In genomic region chr6:142649331-142649730, GRCm38 (mm10) we compare ENCODE assay signal across 19 mouse cellular contexts. TPM values are rescaled to one million over a fixed set of nuclear protein-coding genes. Genes with fewer than 3 reads are reported as not detected.
A peak's percentile ranks its signal among the peaks of the same experiment; 100 is the strongest.
DNase-seq lines count a peak whose midpoint lies in the region; ATAC-seq and TF ChIP-seq lines count a peak whose summit lies in the region.
"Had no signal": no experiment of that assay in that cellular context is flagged by ENCODE, and none has a peak within 500 bp of the region (broad histone marks: within the 10 kb centered on the region; RNA-seq: fewer than 3 reads in every experiment).

No protein-coding gene starts in this region.

- no peaks in the 10 kb centered on the region for H3K4me1 ChIP-seq in heart, adult 2 months (ENCODE audit: control insufficient read depth, insufficient read depth, low read length)
- H3K4me1 ChIP-seq in kidney, adult 2 months (ENCODE audit: control insufficient read depth, insufficient read depth, low read length), result no peaks in the 10 kb centered on the region
- no peaks in the 10 kb centered on the region for H3K4me1 ChIP-seq in kidney, embryonic 14.5 days (ENCODE audit: control insufficient read depth, insufficient read depth, low read length)
- H3K4me1 ChIP-seq in brown adipose tissue, adult 24 weeks (ENCODE audit: control insufficient read depth, insufficient read depth, insufficient read length, low read length), result no peaks in the 10 kb centered on the region
- H3K4me1 ChIP-seq: embryonic facial prominence, embryonic 12.5 days; heart, embryonic 15.5 days; hindbrain, embryonic 13.5 days had no signal

- no peak for TF ChIP-seq CTCF in heart, adult 2 months (IDR thresholded peaks at IDR 0.05)
- TF ChIP-seq CTCF in kidney, adult 2 months (conservative IDR thresholded peaks at IDR 0.05; ENCODE audit: insufficient read depth, insufficient read length, low read depth, low read length), result no peak

- H3K4me3 ChIP-seq in heart, adult 2 months, result no peak overlapping the region
- no peak overlapping the region for H3K4me3 ChIP-seq in kidney, adult 2 months (ENCODE audit: insufficient read depth, low read depth, low read length)
- no peak overlapping the region for H3K4me3 ChIP-seq in kidney, embryonic 14.5 days (ENCODE audit: low read length)
- H3K4me3 ChIP-seq in brown adipose tissue, adult 24 weeks (ENCODE audit: insufficient read depth, low read depth, low read length), result no peak overlapping the region
- H3K4me3 ChIP-seq: embryonic facial prominence, embryonic 12.5 days; forebrain, embryonic 15.5 days; heart, embryonic 15.5 days; hindbrain, embryonic 13.5 days had no signal

- intact Hi-C loops in heart, adult 2 months (cut with DNase I), result loop anchor here (5.0 kb wide), 1 partner anchor 42 kb away; no protein-coding TSS in a partner anchor
- intact Hi-C loops in heart, postnatal 36 days (cut with DNase I), result no loop called here

- H3K27ac ChIP-seq in heart, adult 2 months, result peak overlapping the region; percentile 22
- H3K27ac ChIP-seq in kidney, adult 2 months (ENCODE audit: insufficient read depth, low read depth, low read length), result peak overlapping the region; percentile 60
- H3K27ac ChIP-seq in kidney, embryonic 14.5 days (ENCODE audit: low read depth, low read length), result no peak overlapping the region
- peak overlapping the region; percentile 68 for H3K27ac ChIP-seq in brown adipose tissue, adult 24 weeks (replicated peaks; ENCODE audit: low read depth, low read length)
- H3K27ac ChIP-seq: embryonic facial prominence, embryonic 12.5 days; forebrain, embryonic 15.5 days; heart, embryonic 15.5 days; hindbrain, embryonic 13.5 days; hindbrain, postnatal 0 days had no signal

- ATAC-seq in kidney, embryonic 14.5 days (ENCODE audit: low FRiP score, low TSS enrichment), result no peak
- ATAC-seq: forebrain, embryonic 15.5 days; hindbrain, postnatal 0 days had no signal

- peak; percentile 20 for DNase-seq in adrenal gland, postnatal 14 days
- DNase-seq in adrenal gland, adult 18-20 months (ENCODE audit: low spot score in 2 of 2), result no peak
- peak in 1 of 2 experiments; percentile 23 for DNase-seq in heart, adult 2 months
- no peak for DNase-seq in heart, postnatal 36 days
- peak; percentile 28 for DNase-seq in kidney, adult 2 months
- DNase-seq: cerebellum, adult 11-12 months; cerebellum, adult 9-10 months; cerebellum, postnatal 25 days; gastrocnemius, postnatal 10 days; kidney, adult 11 months had no signal

- no peaks in the 10 kb centered on the region for H3K9me3 ChIP-seq in kidney, embryonic 14.5 days (ENCODE audit: control insufficient read depth, low read length)
- H3K9me3 ChIP-seq: embryonic facial prominence, embryonic 12.5 days; forebrain, embryonic 15.5 days; heart, embryonic 15.5 days; hindbrain, embryonic 13.5 days had no signal

- no peak; the same call in 1 of the 2 replicates for TF ChIP-seq POLR2A in heart, adult 2 months (IDR thresholded peaks at IDR 0.05; ENCODE audit: insufficient read depth, low read depth, low read length)
- TF ChIP-seq POLR2A in kidney, adult 2 months (IDR thresholded peaks at IDR 0.05; ENCODE audit: low read depth, low read length), result no peak

- no peak overlapping the region for H3K4me2 ChIP-seq in kidney, embryonic 14.5 days (replicated peaks; ENCODE audit: low read depth, low read length)
- H3K4me2 ChIP-seq: embryonic facial prominence, embryonic 12.5 days; forebrain, embryonic 15.5 days; heart, embryonic 15.5 days; hindbrain, embryonic 13.5 days had no signal

- H3K36me3 ChIP-seq in heart, adult 2 months (ENCODE audit: control insufficient read depth, insufficient read depth, low read length), result peaks cover 2% of the 10 kb centered on the region
- H3K36me3 ChIP-seq in kidney, adult 2 months (ENCODE audit: control insufficient read depth, insufficient read depth, low read length), result no peaks in the 10 kb centered on the region
- H3K36me3 ChIP-seq in kidney, embryonic 14.5 days (ENCODE audit: control insufficient read depth, insufficient read depth, low read length), result no peaks in the 10 kb centered on the region
- H3K36me3 ChIP-seq: embryonic facial prominence, embryonic 12.5 days; forebrain, embryonic 15.5 days; hindbrain, embryonic 13.5 days had no signal

- H3K27me3 ChIP-seq in heart, adult 2 months (ENCODE audit: control insufficient read depth, insufficient read depth, low read length), result no peaks in the 10 kb centered on the region
- no peaks in the 10 kb centered on the region; the same call in 1 of the 2 replicates for H3K27me3 ChIP-seq in kidney, adult 2 months (replicated peaks; ENCODE audit: control insufficient read depth, insufficient read depth, low read length)
- no peaks in the 10 kb centered on the region for H3K27me3 ChIP-seq in kidney, embryonic 14.5 days (ENCODE audit: control insufficient read depth, insufficient read depth, low read length)
- H3K27me3 ChIP-seq: embryonic facial prominence, embryonic 12.5 days; forebrain, embryonic 15.5 days; heart, embryonic 15.5 days; hindbrain, embryonic 13.5 days had no signal

- no peaks in the 10 kb centered on the region for H3K79me2 ChIP-seq in heart, adult 2 months (replicated peaks; ENCODE audit: control insufficient read depth, insufficient read depth, low read length)

- 35% methylated on average over 3 of the region's 3 CpGs for WGBS in heart, adult 2 months
- 51% methylated on average over 3 of the region's 3 CpGs for WGBS in kidney, adult 2 months
- 74% methylated on average over 3 of the region's 3 CpGs for WGBS in kidney, embryonic 14.5 days

- no peak overlapping the region for H3K9ac ChIP-seq in heart, adult 2 months (ENCODE audit: low read depth, low read length)
- no peak overlapping the region for H3K9ac ChIP-seq in kidney, embryonic 14.5 days (ENCODE audit: low read depth, low read length)
- H3K9ac ChIP-seq: embryonic facial prominence, embryonic 12.5 days; forebrain, embryonic 15.5 days; heart, embryonic 15.5 days; hindbrain, embryonic 13.5 days had no signal

- no peak for TF ChIP-seq EP300 in heart, adult 2 months (IDR thresholded peaks at IDR 0.05; ENCODE audit: insufficient read depth, low read depth, low read length)

RNA-seq across cellular contexts. Expression of gene Abcc9, which starts 52.8 kb away (rescaled TPM):
- 32.9 and 35.9 TPM in 2 replicates for total RNA-seq in adrenal gland, postnatal 14 days (2021)
- 10 to 100 TPM; 13.3 to 14.0 TPM for total RNA-seq in adrenal gland, adult 18-20 months (2021)
- total RNA-seq in heart, adult 2 months (2021), result 100 to 1,000 TPM; 227 to 235 TPM
- polyA plus RNA-seq in heart, adult 2 months (2012; rRNA removed), result 57.8 and 100 TPM in 2 replicates
- total RNA-seq in heart, postnatal 36 days (2021), result 100 to 1,000 TPM; 238 to 242 TPM
- polyA plus RNA-seq in kidney, adult 2 months (2012; rRNA removed), result 4.1 and 5.3 TPM in 2 replicates
- 6.4 and 7.3 TPM in 2 replicates for polyA plus RNA-seq in kidney, embryonic 14.5 days (2014; fragmentation: Nextera tagmentation; extraction: Ambion mirVana)
- 9.4 and 12.2 TPM in 2 replicates for polyA plus RNA-seq in brown adipose tissue, adult 24 weeks (2012; ENCODE audit: insufficient read depth, insufficient read length, missing spikeins)
- total RNA-seq: hematopoietic stem cell, adult 5-6 weeks; MEL had no signal

Comparison
In these comparisons a context has a peak if more than half of its experiments do, and no peak if none do; other contexts are left out.
1. DNase-seq: peak in adrenal gland, postnatal 14 days (single experiment) and kidney, adult 2 months (single experiment); none in adrenal gland, adult 18-20 months (0 of 2) and heart, postnatal 36 days (0 of 2).